Mouse (Mus musculus): ENCODE results near the gene Rtl8a. TPM values are rescaled to one million over a fixed set of nuclear protein-coding genes. Genes with fewer than 3 reads are reported as not detected.
"Not testable (repeated sequence)": the region's sequence is repeated elsewhere in the genome, so short reads cannot be mapped to it uniquely, and the experiment has no call there.

Gene Rtl8a
- 230 and 281 TPM in 2 replicates for polyA plus RNA-seq (2015; fragmentation: Nextera tagmentation; extraction: Ambion mirVana)

DNA sequence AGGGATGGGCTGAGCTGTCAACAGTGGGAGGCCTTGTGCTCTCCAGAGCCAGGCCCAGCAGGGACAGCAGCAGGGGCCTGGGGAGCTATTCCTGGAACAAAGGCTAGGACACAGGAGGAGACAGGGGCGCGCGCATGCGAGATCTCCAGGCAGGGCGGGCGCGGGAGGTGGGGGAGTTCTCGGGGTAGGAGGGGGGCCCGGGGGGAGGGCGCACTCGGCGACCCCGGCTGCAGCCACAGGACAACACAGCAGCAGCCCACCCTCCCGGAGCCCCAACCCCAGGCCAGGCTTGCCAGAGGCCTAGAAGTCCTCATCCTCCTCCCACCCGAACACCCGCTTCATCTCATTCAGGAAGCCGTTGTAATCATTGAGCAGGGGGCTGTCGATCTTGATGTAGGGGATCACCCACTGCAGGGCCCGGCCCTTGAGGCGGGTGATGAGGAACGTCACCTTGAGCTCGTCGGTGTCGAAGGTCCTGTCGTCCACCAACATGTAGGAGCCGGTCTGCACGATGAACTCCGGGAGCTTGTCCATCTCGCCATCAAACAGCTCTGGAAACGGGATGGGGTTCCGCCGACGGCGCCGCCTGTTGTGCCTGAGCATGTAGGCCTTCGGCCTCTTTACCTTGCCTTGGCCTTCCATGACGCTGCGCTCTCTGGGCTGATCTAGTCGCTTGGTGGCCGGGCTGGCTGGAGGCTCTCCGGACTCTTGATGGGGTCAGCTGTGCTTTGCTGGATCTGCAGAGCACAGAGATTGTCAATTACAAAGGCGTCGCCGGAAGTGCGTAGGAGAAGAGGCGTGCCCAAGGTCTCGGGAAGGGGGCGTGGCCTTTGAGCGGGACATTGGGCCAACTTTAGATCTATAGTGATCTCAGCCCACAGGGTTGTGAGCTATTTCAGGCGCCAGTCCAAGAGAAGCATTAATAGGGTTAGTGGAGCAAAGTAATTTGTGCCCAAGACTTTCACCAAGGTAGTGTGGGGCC lies at the start of gene Rtl8a:
Gene Rtl8a, minus strand, starts transcription at position 703 of the 982 bp plus-strand sequence.
- 18% methylated on average over 11 of the region's 50 CpGs for WGBS
- not testable (repeated sequence) for H3K9me3 ChIP-seq (replicated peaks); H3K27me3 ChIP-seq (replicated peaks); H3K36me3 ChIP-seq; H3K4me1 ChIP-seq; H3K9ac ChIP-seq (replicated peaks)
- H3K27ac ChIP-seq (replicated peaks): peak within 1 kb of the TSS; percentile 65
- H3K4me3 ChIP-seq (replicated peaks): peak within 1 kb of the TSS; percentile 34
- ATAC-seq (ENCODE audit: low FRiP score): peak; percentile 96
- H3K4me2 ChIP-seq: peak within 1 kb of the TSS; percentile 56

DNA sequence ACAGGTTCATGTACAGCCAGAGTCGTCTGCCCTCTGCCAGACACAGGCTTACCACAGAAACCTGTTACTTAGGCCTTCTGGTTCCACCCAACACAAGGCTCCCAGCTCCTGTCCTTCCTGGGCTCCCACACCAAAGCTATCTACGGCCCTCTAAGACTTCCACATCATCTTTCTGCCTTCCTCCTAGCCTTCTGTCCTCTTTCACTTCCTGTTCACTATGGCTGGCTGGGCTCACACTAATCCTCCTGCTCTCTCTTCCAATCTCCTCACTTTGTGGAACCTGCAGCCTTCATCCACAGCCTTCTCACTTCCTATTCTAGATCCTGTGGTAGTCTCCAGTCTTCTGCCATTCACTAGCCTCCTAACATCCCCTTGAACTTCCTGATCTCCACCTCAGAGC lies 49.7 kb upstream of the Rtl8a start:
- ATAC-seq (ENCODE audit: low FRiP score): no peak
- no peaks in the 10 kb centered on the region for H3K36me3 ChIP-seq
- H3K4me3 ChIP-seq (replicated peaks): no peak overlapping the region
- no peak overlapping the region for H3K9ac ChIP-seq (replicated peaks)
- WGBS: 92% methylated on average over 2 of the region's 2 CpGs
- no peaks in the 10 kb centered on the region for H3K9me3 ChIP-seq (replicated peaks)
- H3K4me1 ChIP-seq: no peaks in the 10 kb centered on the region
- no peak overlapping the region for H3K27ac ChIP-seq (replicated peaks)
- no peaks in the 10 kb centered on the region for H3K27me3 ChIP-seq (replicated peaks)
- H3K4me2 ChIP-seq: no peak overlapping the region

DNA sequence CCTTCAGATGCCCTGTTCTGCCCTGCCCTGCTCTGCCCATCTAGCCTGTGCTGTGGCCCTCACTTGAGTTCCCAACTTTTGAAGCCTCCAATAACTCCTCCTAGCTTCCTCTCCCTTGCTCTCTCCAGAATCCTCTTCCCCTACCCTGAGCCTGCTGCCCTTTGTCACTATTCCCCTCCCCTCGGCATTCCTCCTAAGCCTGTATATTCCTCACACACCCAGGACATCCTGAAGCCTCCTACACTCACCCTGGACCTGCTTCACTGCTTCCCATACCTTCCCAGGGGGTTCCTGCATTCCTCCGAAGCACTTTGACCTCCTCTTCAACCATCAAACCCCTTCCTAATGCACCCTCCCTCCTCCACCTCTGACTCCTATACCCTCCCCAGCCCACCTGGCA lies 48.6 kb upstream of the Rtl8a start:
- Histone ChIP-seq H3K4me1 (no peaks in the 10 kb centered on the region), H3K4me3 (replicated peaks) (no peak overlapping the region), H3K4me2 (no peak overlapping the region), H3K9ac (replicated peaks) (no peak overlapping the region), H3K36me3 (no peaks in the 10 kb centered on the region), H3K27ac (replicated peaks) (no peak overlapping the region), H3K27me3 (replicated peaks) (no peaks in the 10 kb centered on the region), H3K9me3 (replicated peaks) (no peaks in the 10 kb centered on the region)
- WGBS: 53% methylated on average over 2 of the region's 2 CpGs
- no peak for ATAC-seq (ENCODE audit: low FRiP score)

DNA sequence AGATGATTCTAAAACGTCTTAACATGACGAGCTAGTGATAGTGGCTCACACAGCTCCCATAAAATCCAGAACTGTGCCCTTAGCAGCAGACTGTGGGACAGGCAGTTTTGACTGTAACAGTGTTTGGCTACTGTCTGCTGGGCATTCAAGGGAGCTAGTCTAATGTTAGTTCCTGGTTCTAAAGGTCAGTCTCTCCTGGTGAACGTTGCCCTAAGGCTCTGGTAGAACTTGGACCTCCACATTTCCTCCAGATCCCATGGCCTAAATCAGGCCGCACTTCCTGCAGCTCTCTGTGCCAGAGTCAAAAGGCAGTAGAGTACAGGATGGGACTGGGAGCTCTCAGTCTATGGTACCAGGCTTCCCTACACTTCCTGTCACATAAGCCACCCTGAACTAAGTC lies 41.2 kb upstream of the Rtl8a start:
- not testable (repeated sequence) for ATAC-seq (ENCODE audit: low FRiP score); H3K36me3 ChIP-seq; H3K9ac ChIP-seq (replicated peaks); H3K4me1 ChIP-seq; H3K4me3 ChIP-seq (replicated peaks); H3K27ac ChIP-seq (replicated peaks); H3K27me3 ChIP-seq (replicated peaks); H3K9me3 ChIP-seq (replicated peaks); H3K4me2 ChIP-seq
- WGBS: 79% methylated on average over 2 of the region's 4 CpGs

DNA sequence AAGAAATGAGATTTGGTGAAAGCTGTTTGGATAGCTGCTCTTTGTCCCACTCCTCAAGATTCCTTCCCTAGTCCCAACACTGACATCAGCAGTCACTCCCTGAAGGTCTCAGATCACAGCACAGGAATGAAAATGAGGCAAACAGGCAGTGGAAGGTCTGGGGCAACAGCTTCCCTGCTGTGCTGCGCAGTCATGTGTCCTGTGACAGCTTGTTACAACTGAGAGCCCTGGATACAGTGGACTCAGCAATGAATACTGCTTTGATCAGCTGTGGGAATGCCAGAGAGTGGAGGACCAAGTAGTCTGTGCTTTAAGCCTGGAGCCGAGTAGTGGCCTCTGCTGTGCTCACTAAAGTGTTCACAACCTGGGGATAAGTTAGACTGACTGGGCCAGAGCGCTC lies 39.2 kb upstream of the Rtl8a start:
- H3K27ac ChIP-seq (replicated peaks); H3K36me3 ChIP-seq; ATAC-seq (ENCODE audit: low FRiP score); H3K27me3 ChIP-seq (replicated peaks); H3K9ac ChIP-seq (replicated peaks); H3K4me2 ChIP-seq; H3K4me3 ChIP-seq (replicated peaks); H3K9me3 ChIP-seq (replicated peaks); H3K4me1 ChIP-seq: not testable (repeated sequence)
- 85% methylated on average over 3 of the region's 3 CpGs for WGBS

DNA sequence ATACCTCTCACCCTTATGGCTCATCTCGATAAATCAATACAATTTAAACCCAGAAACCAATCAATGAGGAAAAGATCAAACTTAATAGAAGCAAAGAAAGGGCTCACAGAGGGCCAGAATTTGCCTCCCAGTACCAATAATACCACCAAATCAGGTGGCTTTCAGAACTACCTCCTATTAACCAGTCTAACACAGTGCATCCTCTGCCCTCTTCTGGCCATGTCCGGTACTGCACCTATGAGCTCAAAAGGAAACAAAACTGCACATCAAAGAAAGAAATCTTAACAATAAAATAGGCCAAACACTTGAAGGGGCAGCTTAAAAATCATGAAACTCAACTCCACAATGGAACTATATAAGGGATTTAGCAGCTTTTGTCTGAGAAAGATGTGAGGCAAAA lies 33.5 kb upstream of the Rtl8a start:
- not testable (repeated sequence) for H3K4me1 ChIP-seq; H3K4me2 ChIP-seq; H3K27me3 ChIP-seq (replicated peaks); H3K4me3 ChIP-seq (replicated peaks); H3K36me3 ChIP-seq; H3K27ac ChIP-seq (replicated peaks); H3K9me3 ChIP-seq (replicated peaks); ATAC-seq (ENCODE audit: low FRiP score); H3K9ac ChIP-seq (replicated peaks)
- 41% methylated on average over 2 of the region's 2 CpGs for WGBS

DNA sequence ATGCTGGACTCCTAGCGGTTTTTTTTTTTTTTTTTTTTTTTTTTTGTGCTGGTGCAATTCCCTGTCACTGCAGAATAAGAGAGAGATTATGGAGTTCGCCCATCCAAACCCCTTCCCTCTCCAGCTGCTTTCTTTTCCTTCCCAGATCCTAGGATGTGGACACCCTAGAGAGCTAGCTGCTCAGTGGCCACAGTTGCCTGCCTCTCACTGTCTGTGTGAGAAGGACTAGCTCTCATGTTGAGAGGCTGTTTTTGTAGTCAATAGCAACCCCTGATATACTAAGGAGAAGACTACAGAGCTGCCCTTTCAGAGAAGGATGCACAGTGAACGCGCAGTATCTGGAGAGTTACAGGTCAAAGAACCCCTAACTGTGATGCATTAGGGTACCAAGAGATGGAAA lies 27.2 kb upstream of the Rtl8a start:
- H3K27ac ChIP-seq (replicated peaks): peak overlapping the region; percentile 82
- WGBS: 30% methylated on average over 3 of the region's 4 CpGs
- not testable (repeated sequence) for H3K4me1 ChIP-seq; H3K9ac ChIP-seq (replicated peaks); H3K36me3 ChIP-seq; H3K9me3 ChIP-seq (replicated peaks); H3K27me3 ChIP-seq (replicated peaks)
- ATAC-seq (ENCODE audit: low FRiP score): peak; percentile 67
- peak overlapping the region; percentile 49 for H3K4me2 ChIP-seq
- peak overlapping the region; percentile 34 for H3K4me3 ChIP-seq (replicated peaks)

DNA sequence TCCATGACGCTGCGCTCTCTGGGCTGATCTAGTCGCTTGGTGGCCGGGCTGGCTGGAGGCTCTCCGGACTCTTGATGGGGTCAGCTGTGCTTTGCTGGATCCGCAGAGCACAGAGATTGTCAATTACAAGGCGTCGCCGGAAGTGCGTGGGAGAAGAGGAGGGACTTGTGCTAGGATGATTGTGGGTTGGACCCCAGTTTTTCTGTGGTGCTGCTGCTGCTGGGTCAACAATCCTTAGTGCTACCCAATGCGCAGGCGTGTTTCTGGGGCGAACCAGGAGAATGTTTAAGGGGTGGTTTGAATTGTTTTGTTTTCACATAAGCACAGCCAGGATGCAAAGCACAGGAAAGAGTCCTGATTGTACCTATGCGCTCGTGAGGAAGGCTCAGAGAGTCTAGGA lies 26.8 kb upstream of the Rtl8a start, which contains the start of gene Rtl8b:
Gene Rtl8b, minus strand, starts transcription at position 115 of the 400 bp plus-strand sequence.
- no peaks in the 10 kb centered on the region for H3K4me1 ChIP-seq
- H3K9ac ChIP-seq (replicated peaks): no peak within 1 kb of the TSS
- peak; percentile 97 for ATAC-seq (ENCODE audit: low FRiP score)
- no peaks in the 10 kb centered on the region for H3K27me3 ChIP-seq (replicated peaks)
- 31% methylated on average over 11 of the region's 15 CpGs for WGBS
- peak within 1 kb of the TSS; percentile 82 for H3K27ac ChIP-seq (replicated peaks)
- peak within 1 kb of the TSS; percentile 49 for H3K4me2 ChIP-seq
- H3K36me3 ChIP-seq: no peaks in the 10 kb centered on the region
- H3K4me3 ChIP-seq (replicated peaks): peak within 1 kb of the TSS; percentile 34
- no peaks in the 10 kb centered on the region for H3K9me3 ChIP-seq (replicated peaks)

DNA sequence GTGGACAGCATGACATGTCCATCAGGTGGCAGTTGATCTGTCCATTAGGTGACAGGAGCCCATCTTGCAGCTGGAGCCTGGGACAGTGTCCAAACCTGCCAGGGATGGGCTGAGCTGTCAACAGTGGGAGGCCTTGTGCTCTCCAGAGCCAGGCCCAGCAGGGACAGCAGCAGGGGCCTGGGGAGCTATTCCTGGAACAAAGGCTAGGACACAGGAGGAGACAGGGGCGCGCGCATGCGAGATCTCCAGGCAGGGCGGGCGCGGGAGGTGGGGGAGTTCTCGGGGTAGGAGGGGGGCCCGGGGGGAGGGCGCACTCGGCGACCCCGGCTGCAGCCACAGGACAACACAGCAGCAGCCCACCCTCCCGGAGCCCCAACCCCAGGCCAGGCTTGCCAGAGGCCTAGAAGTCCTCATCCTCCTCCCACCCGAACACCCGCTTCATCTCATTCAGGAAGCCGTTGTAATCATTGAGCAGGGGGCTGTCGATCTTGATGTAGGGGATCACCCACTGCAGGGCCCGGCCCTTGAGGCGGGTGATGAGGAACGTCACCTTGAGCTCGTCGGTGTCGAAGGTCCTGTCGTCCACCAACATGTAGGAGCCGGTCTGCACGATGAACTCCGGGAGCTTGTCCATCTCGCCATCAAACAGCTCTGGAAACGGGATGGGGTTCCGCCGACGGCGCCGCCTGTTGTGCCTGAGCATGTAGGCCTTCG lies 26.2 kb upstream of the Rtl8a start:
- H3K4me1 ChIP-seq; H3K9ac ChIP-seq (replicated peaks); H3K36me3 ChIP-seq; H3K27me3 ChIP-seq (replicated peaks); H3K27ac ChIP-seq (replicated peaks); H3K9me3 ChIP-seq (replicated peaks): not testable (repeated sequence)
- peak overlapping the region; percentile 48 for H3K4me2 ChIP-seq
- peak; percentile 67 for ATAC-seq (ENCODE audit: low FRiP score)
- H3K4me3 ChIP-seq (replicated peaks): peak overlapping the region; percentile 34
- no CpG with 5 or more reads among the region's 36 CpGs for WGBS

DNA sequence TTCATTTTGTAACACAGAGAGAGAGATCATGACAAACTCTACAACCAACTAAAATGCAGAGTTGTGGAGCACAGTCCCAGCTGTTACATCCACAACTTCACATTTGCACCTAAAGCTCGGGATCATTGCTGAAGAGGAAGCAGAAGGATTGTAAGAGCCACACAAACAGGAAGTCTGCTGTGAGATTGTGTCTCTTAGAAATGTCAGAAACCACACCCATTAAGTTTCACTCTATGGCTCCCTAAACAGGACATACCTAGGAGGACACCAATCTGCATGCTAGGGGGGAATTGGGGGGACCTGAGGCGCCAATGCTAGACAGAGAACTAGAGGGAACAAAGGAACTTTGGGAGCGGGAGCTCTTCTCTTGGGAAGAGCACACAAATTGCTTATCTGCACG lies 9.4 kb upstream of the Rtl8a start:
- H3K9me3 ChIP-seq (replicated peaks); H3K27ac ChIP-seq (replicated peaks); H3K4me2 ChIP-seq; ATAC-seq (ENCODE audit: low FRiP score); H3K36me3 ChIP-seq; H3K4me3 ChIP-seq (replicated peaks); H3K4me1 ChIP-seq; H3K9ac ChIP-seq (replicated peaks); H3K27me3 ChIP-seq (replicated peaks): not testable (repeated sequence)
- WGBS: 70% methylated on average over 4 of the region's 4 CpGs

DNA sequence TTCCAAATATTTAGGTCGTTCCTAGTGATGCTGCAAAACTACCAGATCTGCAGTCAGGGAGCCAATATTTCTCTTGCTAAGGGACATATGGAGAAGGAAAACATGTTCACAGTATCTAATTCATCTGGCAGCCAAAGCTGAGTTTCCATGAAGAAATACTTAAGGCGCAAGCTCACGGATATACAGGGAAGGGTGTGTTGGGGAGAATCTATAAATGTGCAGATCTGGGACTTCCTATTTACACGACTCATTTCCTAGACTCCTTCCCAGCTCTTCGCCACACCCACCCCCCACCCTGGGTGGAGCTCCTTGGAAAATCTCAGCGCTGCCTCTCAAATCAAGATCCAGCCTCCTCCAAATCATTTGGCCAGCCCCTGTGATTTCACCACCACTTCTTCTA lies 2.4 kb upstream of the Rtl8a start:
- H3K27me3 ChIP-seq (replicated peaks): no peaks in the 10 kb centered on the region
- no peak for ATAC-seq (ENCODE audit: low FRiP score)
- no peaks in the 10 kb centered on the region for H3K36me3 ChIP-seq
- no peak overlapping the region for H3K4me2 ChIP-seq
- H3K27ac ChIP-seq (replicated peaks): no peak overlapping the region
- H3K4me3 ChIP-seq (replicated peaks): no peak overlapping the region
- no peaks in the 10 kb centered on the region for H3K4me1 ChIP-seq
- no peaks in the 10 kb centered on the region for H3K9me3 ChIP-seq (replicated peaks)
- H3K9ac ChIP-seq (replicated peaks): no peak overlapping the region
- 76% methylated on average over 6 of the region's 6 CpGs for WGBS

DNA sequence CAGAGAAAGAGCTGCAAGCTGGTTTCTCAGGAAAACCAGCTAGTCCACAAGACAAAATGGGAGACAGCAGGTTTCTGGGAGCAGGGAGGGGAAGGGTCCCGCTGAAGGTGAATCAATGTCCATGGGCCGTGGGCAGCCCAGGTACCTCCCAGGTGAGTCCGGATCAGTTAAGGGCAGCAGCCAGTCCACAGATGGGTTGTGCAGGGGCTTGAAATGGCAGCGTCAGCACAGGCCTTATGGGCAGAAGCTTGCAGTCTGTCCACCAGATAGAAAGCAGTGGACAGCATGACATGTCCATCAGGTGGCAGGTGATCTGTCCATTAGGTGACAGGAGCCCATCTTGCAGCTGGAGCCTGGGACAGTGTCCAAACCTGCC lies 890 bp downstream of the Rtl8a start:
- not testable (repeated sequence) for H3K4me1 ChIP-seq; H3K9ac ChIP-seq (replicated peaks); H3K36me3 ChIP-seq; H3K27me3 ChIP-seq (replicated peaks); H3K9me3 ChIP-seq (replicated peaks); H3K27ac ChIP-seq (replicated peaks)
- H3K4me3 ChIP-seq (replicated peaks): peak overlapping the region; percentile 31
- 0 out of 2 replicates have a peak, but pooled peaks have one; percentile 13 for ATAC-seq (ENCODE audit: low FRiP score)
- WGBS: 51% methylated on average over 3 of the region's 4 CpGs
- H3K4me2 ChIP-seq: peak overlapping the region; percentile 47

Data from neural tube, embryonic 15.5 days (tissue).